Comparison of ENCODE assay signal across 16 mouse cellular contexts in genomic region chr4:95530757-95531156, GRCm38 (mm10). TPM values are rescaled to one million over a fixed set of nuclear protein-coding genes. Genes with fewer than 3 reads are reported as not detected.
DNase-seq lines count a peak whose midpoint lies in the region; ATAC-seq and TF ChIP-seq lines count a peak whose summit lies in the region.
"Had no signal": no experiment of that assay in that cellular context is flagged by ENCODE, and none has a peak within 500 bp of the region (broad histone marks: within the 10 kb centered on the region; RNA-seq: fewer than 3 reads in every experiment).

No protein-coding gene starts in this region.

- no peaks in the 10 kb centered on the region for H3K27me3 ChIP-seq in heart, adult 2 months (ENCODE audit: control insufficient read depth, insufficient read depth, low read length)
- H3K27me3 ChIP-seq in liver, postnatal 0 days (ENCODE audit: insufficient read depth, low read length): no peaks in the 10 kb centered on the region
- no peaks in the 10 kb centered on the region for H3K27me3 ChIP-seq in liver, embryonic 11.5 days (replicated peaks; ENCODE audit: control insufficient read depth, insufficient read depth, low read length)
- no peaks in the 10 kb centered on the region for H3K27me3 ChIP-seq in E14TG2a.4 (ENCODE audit: insufficient read depth, low read length)
- H3K27me3 ChIP-seq: forebrain, embryonic 13.5 days; limb, embryonic 13.5 days; Patski had no signal

- no peaks in the 10 kb centered on the region for H3K9me3 ChIP-seq in liver, postnatal 0 days (ENCODE audit: low read length)
- no peaks in the 10 kb centered on the region for H3K9me3 ChIP-seq in liver, embryonic 11.5 days (ENCODE audit: control insufficient read depth, low read length)
- no peaks in the 10 kb centered on the region for H3K9me3 ChIP-seq in E14TG2a.4 (ENCODE audit: low read length)
- H3K9me3 ChIP-seq: forebrain, embryonic 13.5 days; limb, embryonic 13.5 days; midbrain, embryonic 10.5 days had no signal

- 69% methylated on average over 2 of the region's 2 CpGs for WGBS in heart, adult 2 months
- 71% methylated on average over 2 of the region's 2 CpGs for WGBS in liver, postnatal 0 days (ENCODE audit: insufficient replicate concordance)
- 67% methylated on average over 2 of the region's 2 CpGs for WGBS in liver, embryonic 11.5 days

- no peaks in the 10 kb centered on the region for H3K79me2 ChIP-seq in heart, adult 2 months (replicated peaks; ENCODE audit: control insufficient read depth, insufficient read depth, low read length)

- H3K4me2 ChIP-seq in liver, postnatal 0 days (ENCODE audit: low read depth, low read length): no peak overlapping the region
- no peak overlapping the region for H3K4me2 ChIP-seq in liver, embryonic 11.5 days
- H3K4me2 ChIP-seq: forebrain, embryonic 13.5 days; limb, embryonic 13.5 days had no signal

- TF ChIP-seq CTCF in heart, adult 2 months (IDR thresholded peaks at IDR 0.05): peak; percentile 56
- TF ChIP-seq CTCF in liver, postnatal 0 days (IDR thresholded peaks at IDR 0.05; ENCODE audit: low read depth): peak; percentile 40; the same call in 1 of the 2 replicates
- peak; percentile 36 for TF ChIP-seq CTCF in E14TG2a.4 (conservative IDR thresholded peaks at IDR 0.05; ENCODE audit: low read length)

- no peaks in the 10 kb centered on the region for H3K4me1 ChIP-seq in heart, adult 2 months (ENCODE audit: control insufficient read depth, insufficient read depth, low read length)
- no peaks in the 10 kb centered on the region for H3K4me1 ChIP-seq in liver, postnatal 0 days (ENCODE audit: insufficient read depth)
- no peaks in the 10 kb centered on the region for H3K4me1 ChIP-seq in liver, embryonic 11.5 days (replicated peaks; ENCODE audit: control insufficient read depth, insufficient read depth, low read length)
- H3K4me1 ChIP-seq in E14TG2a.4 (replicated peaks; ENCODE audit: low read depth, low read length): no peaks in the 10 kb centered on the region
- H3K4me1 ChIP-seq: forebrain, embryonic 13.5 days; limb, embryonic 13.5 days; midbrain, embryonic 10.5 days had no signal

- no peak overlapping the region for H3K4me3 ChIP-seq in heart, adult 2 months
- H3K4me3 ChIP-seq in liver, postnatal 0 days (ENCODE audit: low read depth, low read length): no peak overlapping the region
- no peak overlapping the region for H3K4me3 ChIP-seq in liver, embryonic 11.5 days (ENCODE audit: low read depth, low read length)
- no peak overlapping the region for H3K4me3 ChIP-seq in E14TG2a.4 (replicated peaks; ENCODE audit: low read length)
- H3K4me3 ChIP-seq: forebrain, embryonic 13.5 days; limb, embryonic 13.5 days; midbrain, embryonic 10.5 days had no signal

- TF ChIP-seq POLR2A in heart, adult 2 months (IDR thresholded peaks at IDR 0.05; ENCODE audit: insufficient read depth, low read depth, low read length): no peak

- DNase-seq in heart, adult 2 months: no peak
- no peak for DNase-seq in heart, adult 11 months
- no peak for DNase-seq in liver, postnatal 0 days
- DNase-seq in liver, embryonic 11.5 days (ENCODE audit: low spot score): no peak
- DNase-seq in gastrocnemius, postnatal 14 days: no peak
- DNase-seq in spleen, adult 18-20 months: no peak
- DNase-seq: adrenal gland, adult 2 months; cerebellum, adult 18-20 months; kidney, adult 9 months had no signal

- no peak overlapping the region for H3K27ac ChIP-seq in heart, adult 2 months
- no peak overlapping the region for H3K27ac ChIP-seq in liver, postnatal 0 days (ENCODE audit: low read depth)
- no peak overlapping the region for H3K27ac ChIP-seq in liver, embryonic 11.5 days (ENCODE audit: low read depth, low read length)
- H3K27ac ChIP-seq: forebrain, embryonic 13.5 days; limb, embryonic 13.5 days; midbrain, embryonic 10.5 days had no signal

- no peaks in the 10 kb centered on the region for H3K36me3 ChIP-seq in heart, adult 2 months (ENCODE audit: control insufficient read depth, insufficient read depth, low read length)
- no peaks in the 10 kb centered on the region for H3K36me3 ChIP-seq in liver, postnatal 0 days (replicated peaks; ENCODE audit: insufficient read depth, low read length)
- no peaks in the 10 kb centered on the region for H3K36me3 ChIP-seq in liver, embryonic 11.5 days (ENCODE audit: control insufficient read depth, insufficient read depth, low read length)
- no peaks in the 10 kb centered on the region for H3K36me3 ChIP-seq in E14TG2a.4 (ENCODE audit: insufficient read depth, low read length)
- H3K36me3 ChIP-seq: limb, embryonic 13.5 days; midbrain, embryonic 10.5 days had no signal

- ATAC-seq in liver, postnatal 0 days: no peak
- no peak for ATAC-seq in liver, embryonic 11.5 days (replicated peaks; ENCODE audit: low FRiP score)
- ATAC-seq in megakaryocyte, adult 5-6 weeks (ENCODE audit: poor library complexity, severe bottlenecking): peak; percentile 57; the same call in 1 of the 2 replicates
- ATAC-seq: forebrain, embryonic 13.5 days; hindbrain, embryonic 16.5 days; Patski had no signal

- no peak overlapping the region for H3K9ac ChIP-seq in heart, adult 2 months (ENCODE audit: low read depth, low read length)
- H3K9ac ChIP-seq in liver, postnatal 0 days (replicated peaks): no peak overlapping the region
- H3K9ac ChIP-seq in liver, embryonic 11.5 days (ENCODE audit: low read depth, low read length): no peak overlapping the region
- H3K9ac ChIP-seq: forebrain, embryonic 13.5 days; limb, embryonic 13.5 days had no signal

- intact Hi-C loops in heart, adult 2 months (cut with DNase I): loop anchor here (10.0 kb wide), 1 partner anchor 216 kb away; no protein-coding TSS in a partner anchor
- intact Hi-C loops in gastrocnemius, postnatal 14 days (cut with DNase I; ENCODE audit: low total_unique reads): no loop called here

- TF ChIP-seq EP300 in heart, adult 2 months (IDR thresholded peaks at IDR 0.05; ENCODE audit: insufficient read depth, low read depth, low read length): no peak
- no peak for TF ChIP-seq EP300 in liver, postnatal 0 days (IDR thresholded peaks at IDR 0.05; ENCODE audit: low read depth)

RNA-seq across cellular contexts. Expression of gene Fggy, which starts 26.6 kb away (rescaled TPM):
- total RNA-seq in heart, adult 2 months (2021): 1 to 10 TPM; 7.4 to 9.7 TPM
- polyA plus RNA-seq in heart, adult 2 months (2012; rRNA removed): 3.8 and 7.4 TPM in 2 replicates
- 45.4 and 53.0 TPM in 2 replicates for polyA plus RNA-seq in liver, postnatal 0 days (2015; fragmentation: Nextera tagmentation; extraction: Ambion mirVana)
- polyA plus RNA-seq in liver, embryonic 11.5 days (2014; fragmentation: Nextera tagmentation; extraction: Ambion mirVana): 7.9 and 10.6 TPM in 2 replicates
- total RNA-seq in megakaryocyte, adult 5-6 weeks (2015): 3.1 and 3.2 TPM in 2 replicates
- 1.3 and 11.3 TPM in 2 replicates for total RNA-seq in megakaryocyte, adult 5-6 weeks (2017)
- total RNA-seq in gastrocnemius, postnatal 14 days (2021): 1 to 10 TPM; 6.7 to 7.3 TPM
